Mouse (Mus musculus) myocyte (in vitro differentiated cells): ENCODE data around the gene Tifa.

Source experiments
- CEBPB ChIP-seq: IDR thresholded peaks from 2 replicates; pipeline ENCODE4 v1.6.1; 2011; ENCODE audit warnings: mild to moderate bottlenecking, moderate library complexity; ENCODE audit not compliant: poor library complexity, insufficient read depth, severe bottlenecking
- E2F4 ChIP-seq: IDR thresholded peaks from one replicate; pipeline ENCODE4 v1.6.1; 2011; ENCODE audit warnings: mild to moderate bottlenecking, control low read depth, moderate library complexity; ENCODE audit not compliant: insufficient read depth
- MAX ChIP-seq: IDR thresholded peaks from one replicate; pipeline ENCODE4 v1.6.1; 2011; ENCODE audit warnings: low read depth, mild to moderate bottlenecking, control low read depth
- MYOD1 ChIP-seq, 3 experiments: IDR thresholded peaks; one replicate each; pipeline ENCODE4 v1.6.1; 2011; ENCODE audit warnings: control low read depth in 2 of 3, low read depth in 2 of 3, mild to moderate bottlenecking in 2 of 3, moderate library complexity in 1 of 3; ENCODE audit not compliant: insufficient read length in 2 of 3, control insufficient read depth in 1 of 3
- POLR2A ChIP-seq: IDR thresholded peaks from one replicate; pipeline ENCODE4 v1.6.1; 2011; ENCODE audit warnings: low read depth, mild to moderate bottlenecking, control low read depth, moderate library complexity; ENCODE audit not compliant: insufficient read length
- POLR2AphosphoS2 ChIP-seq: IDR thresholded peaks from one replicate; pipeline ENCODE4 v1.6.1; 2011; ENCODE audit warnings: low read depth, control low read depth; ENCODE audit not compliant: insufficient read length
- TCF12 ChIP-seq: IDR thresholded peaks from one replicate; pipeline ENCODE4 v1.6.1; 2011; ENCODE audit warnings: mild to moderate bottlenecking, control low read depth; ENCODE audit not compliant: poor library complexity, insufficient read depth, severe bottlenecking
- TCF3 ChIP-seq: IDR thresholded peaks from one replicate; pipeline ENCODE4 v1.6.1; 2011; ENCODE audit warnings: low read depth, control low read depth; ENCODE audit not compliant: insufficient read length
- USF1 ChIP-seq: IDR thresholded peaks from one replicate; pipeline ENCODE4 v1.6.1; 2011; ENCODE audit warnings: low read depth, mild to moderate bottlenecking, control low read depth, moderate library complexity

DNA sequence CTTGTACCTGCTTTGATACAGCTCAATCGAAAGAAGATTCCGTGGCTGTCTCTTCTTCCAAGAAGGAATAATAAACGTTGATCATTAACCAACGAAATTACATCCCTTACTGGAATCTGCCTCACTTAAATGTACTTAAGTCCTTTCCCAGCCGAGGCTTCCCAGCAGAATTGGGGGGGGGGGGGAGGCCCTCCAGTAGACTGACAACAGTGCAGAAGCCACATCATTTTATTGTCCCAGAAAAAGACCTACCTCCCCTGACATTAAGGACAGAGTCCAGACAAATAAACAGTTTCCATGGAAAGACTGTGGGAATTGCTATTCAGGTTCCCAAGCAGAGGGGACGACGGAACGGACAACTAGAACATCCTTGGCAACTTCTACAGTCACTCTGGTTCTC is 686 bp upstream of the Tifa start:
- TF ChIP-seq POLR2A (no peak), POLR2AphosphoS2 (no peak), E2F4 (no peak), TCF12 (no peak), USF1 (no peak), CEBPB (no peak), MAX (no peak), MYOD1 (IDR thresholded peaks at IDR 0.05; ENCODE audit: control insufficient read depth in 1 of 3, insufficient read length in 2 of 3, low read depth in 2 of 3) (no peak), TCF3 (no peak)
